Mouse (Mus musculus): Measurements from ENCODE around the gene Cd44.

- no peak for TF ChIP-seq POLR2A (IDR thresholded peaks at IDR 0.05; ENCODE audit: control insufficient read depth, extremely low read depth, insufficient read depth, low read length, poor library complexity)
- TF ChIP-seq CTCF (IDR thresholded peaks at IDR 0.05; ENCODE audit: borderline replicate concordance, control insufficient read depth, extremely low read depth, insufficient read depth, low read length, poor library complexity), result no peak
Measured at GRCm38 (mm10) chr2:102901828-102902223, 361 bp upstream of the Cd44 start.

All from thymus, adult 2 months (tissue).